Mouse (Mus musculus) lung, postnatal 0 days (tissue): ENCODE measurements at regions not wholly inside any gene's neighbourhood (a gene's known extent, or its start where the extent isn't known, plus 50 kb on each side); places are given as distances from the start of the nearest gene placed in this dataset.

Source experiments
- CTCF ChIP-seq: IDR thresholded peaks from 2 replicates; pipeline ENCODE4 v1.5.1; 2016; ENCODE audit warnings: antibody characterized with exemption, mild to moderate bottlenecking
- EP300 ChIP-seq: IDR thresholded peaks from 2 replicates; pipeline ENCODE4 v1.6.1; 2016; ENCODE audit warnings: antibody characterized with exemption, mild to moderate bottlenecking, control low read depth

DNA sequence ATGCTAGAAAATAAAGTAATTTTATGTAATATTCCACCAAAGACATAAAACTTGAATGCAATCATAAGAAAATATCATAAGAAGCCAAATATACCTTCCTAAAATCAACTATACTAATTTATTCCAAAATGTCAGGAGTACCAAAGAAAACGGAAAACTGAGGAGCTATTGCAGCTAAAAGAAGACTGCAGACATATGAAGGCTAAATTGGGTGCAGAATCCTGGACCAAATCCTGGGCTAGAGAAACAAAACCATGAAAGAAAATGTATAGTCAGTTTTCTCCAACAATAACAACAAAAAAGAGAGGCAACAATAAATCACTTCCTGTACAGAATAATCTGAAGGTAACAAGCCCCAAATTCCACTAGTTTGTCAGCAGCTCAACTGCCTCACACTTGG is 126.4 kb upstream of the Steap4 start:
- no peak for TF ChIP-seq CTCF
- TF ChIP-seq EP300 = no peak
